Mouse (Mus musculus): ENCODE data around the gene Hyal5.

- peak; percentile 16; the same call in 1 of the 2 replicates for TF ChIP-seq CTCF (IDR thresholded peaks at IDR 0.05; ENCODE audit: low read depth)
- TF ChIP-seq EP300 (IDR thresholded peaks at IDR 0.05; ENCODE audit: low read depth), result no peak
These were observed 2.5 kb downstream of the Hyal5 start for GRCm38 (mm10) chr6:24860320-24860719.
